Mouse (Mus musculus) intestine, embryonic 16.5 days (tissue): ENCODE data around the gene G6pdx. TPM values are rescaled to one million over a fixed set of nuclear protein-coding genes. Genes with fewer than 3 reads are reported as not detected.

ENCODE experiments used
- ATAC-seq: fragments of 200-750 bp; cut with Nextera tagmentation; 2 replicates; pipeline ENCODE4 v1.8.0; 2017; ENCODE audit warnings: moderate TSS enrichment, moderate library complexity
- H3K27ac ChIP-seq: fragments of 300-500 bp; sonication (generic); 2 replicates; pipeline ENCODE4 v1.5.1; 2014; ENCODE audit warnings: mild to moderate bottlenecking, low read length
- H3K27me3 ChIP-seq: fragments of 300-500 bp; sonication (generic); replicated peaks from 2 replicates; pipeline ENCODE4 v1.6.1; 2014; ENCODE audit warnings: low read length, control low read depth, mixed read lengths; ENCODE audit not compliant: control insufficient read depth, insufficient read depth
- H3K36me3 ChIP-seq: fragments of 300-500 bp; sonication (generic); 2 replicates; pipeline ENCODE4 v1.6.1; 2014; ENCODE audit warnings: low read length, control low read depth; ENCODE audit not compliant: control insufficient read depth, insufficient read depth
- H3K4me1 ChIP-seq: fragments of 300-500 bp; sonication (generic); 2 replicates; pipeline ENCODE4 v1.6.1; 2014; ENCODE audit warnings: low read length, control low read depth, mixed read lengths; ENCODE audit not compliant: control insufficient read depth, insufficient read depth
- H3K4me2 ChIP-seq: fragments of 300-500 bp; sonication (generic); 2 replicates; pipeline ENCODE4 v1.6.1; 2014; ENCODE audit warnings: low read depth, low read length, control low read depth
- H3K4me3 ChIP-seq: fragments of 300-500 bp; sonication (generic); 2 replicates; pipeline ENCODE4 v1.5.1; 2014; ENCODE audit warnings: mild to moderate bottlenecking, low read length
- H3K9ac ChIP-seq: fragments of 300-500 bp; sonication (generic); 2 replicates; pipeline ENCODE4 v1.6.1; 2014; ENCODE audit warnings: low read depth, low read length
- H3K9me3 ChIP-seq: fragments of 300-500 bp; sonication (generic); 2 replicates; pipeline ENCODE4 v1.6.1; 2016; ENCODE audit warnings: low read length, control low read depth; ENCODE audit not compliant: control insufficient read depth
- WGBS: fragments of 180-500 bp; shearing (Covaris S2); extraction: QIAGEN DNeasy Blood & Tissue Kit; methylation state at CpG from one replicate; pipeline ENCODE4 v1.1.7; 2014; 5-methylcytosine and 5-hydroxymethylcytosine counted together
- polyA plus RNA-seq: library from polyadenylated mRNA; unstranded; fragments of >200 nt; fragmentation: Nextera tagmentation; extraction: Ambion mirVana; gene quantifications from 2 replicates; pipeline ENCODE4 v1.2.1, GENCODE M21; 2015

G6pdx gene
- polyA plus RNA-seq, 1 experiment from 2014 or later = 46.1 TPM

GRCm38 (mm10) chrX:74413377-74413776, 15.6 kb downstream of the G6pdx start:
- H3K27ac ChIP-seq = no peak overlapping the region
- no peaks in the 10 kb centered on the region for H3K27me3 ChIP-seq
- H3K4me2 ChIP-seq = no peak overlapping the region
- ATAC-seq = peak; percentile 48
- H3K9me3 ChIP-seq = no peaks in the 10 kb centered on the region
- H3K9ac ChIP-seq = no peak overlapping the region
- no peak overlapping the region for H3K4me3 ChIP-seq
- no peaks in the 10 kb centered on the region for H3K4me1 ChIP-seq
- no peaks in the 10 kb centered on the region for H3K36me3 ChIP-seq

- ATAC-seq = no peak
- no peaks in the 10 kb centered on the region for H3K4me1 ChIP-seq
- H3K4me2 ChIP-seq = no peak overlapping the region
- no peak overlapping the region for H3K27ac ChIP-seq
- no peak overlapping the region for H3K9ac ChIP-seq
- WGBS = 63% methylated on average over 2 of the region's 2 CpGs
- H3K4me3 ChIP-seq = no peak overlapping the region
- no peaks in the 10 kb centered on the region for H3K9me3 ChIP-seq
- no peaks in the 10 kb centered on the region for H3K36me3 ChIP-seq
- H3K27me3 ChIP-seq = no peaks in the 10 kb centered on the region; the same call in 1 of the 2 replicates
Observed at GRCm38 (mm10) chrX:74408340-74408739, 20.7 kb downstream of the G6pdx start.

- H3K4me3 ChIP-seq = no peak overlapping the region
- H3K9me3 ChIP-seq = no peaks in the 10 kb centered on the region
- H3K27ac ChIP-seq = no peak overlapping the region
- H3K4me2 ChIP-seq = no peak overlapping the region
- ATAC-seq = no peak
- no peaks in the 10 kb centered on the region for H3K36me3 ChIP-seq
- no peak overlapping the region for H3K9ac ChIP-seq
- no peaks in the 10 kb centered on the region for H3K4me1 ChIP-seq
- H3K27me3 ChIP-seq = no peaks in the 10 kb centered on the region
- 84% methylated on average over 3 of the region's 3 CpGs for WGBS
Observed at GRCm38 (mm10) chrX:74400136-74400535, 28.9 kb downstream of the G6pdx start.

GRCm38 (mm10) chrX:74392535-74393443, 36.2 kb downstream of the G6pdx start, which contains the start of the genes Fam3a and Ikbkg:
Gene Fam3a (minus strand): TSS chrX:74393272.
Gene Ikbkg (plus strand): TSS chrX:74393290.
- Histone ChIP-seq H3K4me1 (no peaks in the 10 kb centered on the region), H3K4me3 (peak within 1 kb of the TSS; percentile 58)

GRCm38 (mm10) chrX:74388153-74388552, 40.8 kb downstream of the G6pdx start:
- Histone ChIP-seq H3K9ac (no peak overlapping the region), H3K36me3 (no peaks in the 10 kb centered on the region), H3K27ac (no peak overlapping the region), H3K4me1 (no peaks in the 10 kb centered on the region), H3K4me2 (no peak overlapping the region), H3K27me3 (no peaks in the 10 kb centered on the region), H3K4me3 (no peak overlapping the region), H3K9me3 (no peaks in the 10 kb centered on the region)
- no peak for ATAC-seq

More at GRCm38 (mm10) chrX:74392535-74393443, 36.2 kb downstream of the G6pdx start, which contains the start of the genes Fam3a and Ikbkg:
- Histone ChIP-seq H3K4me2 (peak within 1 kb of the TSS; percentile 64), H3K9ac (peak within 1 kb of the TSS; percentile 80), H3K27ac (peak within 1 kb of the TSS; percentile 86), H3K27me3 (no peaks in the 10 kb centered on the region), H3K9me3 (no peaks in the 10 kb centered on the region), H3K36me3 (no peaks in the 10 kb centered on the region)
- peak; percentile 100 for ATAC-seq
- 11% methylated on average over 29 of the region's 30 CpGs for WGBS

GRCm38 (mm10) chrX:74384451-74384850, 44.5 kb downstream of the G6pdx start:
- ATAC-seq = no peak
- WGBS = 75% methylated on average over 2 of the region's 2 CpGs

GRCm38 (mm10) chrX:74372888-74373549, 56.0 kb downstream of the G6pdx start, which contains the start of the genes Ubl4a and Slc10a3:
Gene Ubl4a (minus strand): TSS chrX:74373218.
Gene Slc10a3 (minus strand): TSS chrX:74373349.
- Histone ChIP-seq H3K27me3 (no peaks in the 10 kb centered on the region), H3K4me2 (peak within 1 kb of the TSS; percentile 54), H3K36me3 (no peaks in the 10 kb centered on the region), H3K9ac (peak within 1 kb of the TSS; percentile 64), H3K4me3 (peak within 1 kb of the TSS; percentile 51), H3K27ac (no peak within 1 kb of the TSS), H3K9me3 (no peaks in the 10 kb centered on the region), H3K4me1 (peaks cover 5% of the 10 kb centered on the region; the same call in 1 of the 2 replicates)
- 19% methylated on average over 32 of the region's 32 CpGs for WGBS
- peak; percentile 90 for ATAC-seq

More at GRCm38 (mm10) chrX:74384451-74384850, 44.5 kb downstream of the G6pdx start:
- H3K4me1 ChIP-seq = no peaks in the 10 kb centered on the region
- H3K4me2 ChIP-seq = no peak overlapping the region
- H3K9ac ChIP-seq = no peak overlapping the region
- no peak overlapping the region for H3K4me3 ChIP-seq
- no peaks in the 10 kb centered on the region for H3K27me3 ChIP-seq
- H3K9me3 ChIP-seq = no peaks in the 10 kb centered on the region
- no peaks in the 10 kb centered on the region for H3K36me3 ChIP-seq
- no peak overlapping the region for H3K27ac ChIP-seq

- Histone ChIP-seq H3K9me3 (no peaks in the 10 kb centered on the region), H3K27ac (peak overlapping the region; percentile 75), H3K27me3 (no peaks in the 10 kb centered on the region), H3K4me2 (peak overlapping the region; percentile 55), H3K4me1 (peaks cover 5% of the 10 kb centered on the region; the same call in 1 of the 2 replicates), H3K4me3 (peak overlapping the region; percentile 66), H3K9ac (peak overlapping the region; percentile 81), H3K36me3 (no peaks in the 10 kb centered on the region)
- WGBS = 20% methylated on average over 49 of the region's 49 CpGs
- ATAC-seq = peak; percentile 88
Observed at GRCm38 (mm10) chrX:74368209-74368909, 60.6 kb downstream of the G6pdx start.

GRCm38 (mm10) chrX:74367512-74367911, 61.5 kb downstream of the G6pdx start:
- Histone ChIP-seq H3K27me3 (no peaks in the 10 kb centered on the region), H3K36me3 (no peaks in the 10 kb centered on the region), H3K9ac (peak overlapping the region; percentile 81), H3K4me2 (peak overlapping the region; percentile 55), H3K4me3 (peak overlapping the region; percentile 66), H3K9me3 (no peaks in the 10 kb centered on the region), H3K27ac (peak overlapping the region; percentile 75; the same call in 1 of the 2 replicates), H3K4me1 (peaks cover 5% of the 10 kb centered on the region; the same call in 1 of the 2 replicates)
- no peak for ATAC-seq
- WGBS = 60% methylated on average over 10 of the region's 10 CpGs
